8 mouse cellular contexts compared by ENCODE assay signal in the genomic region with DNA sequence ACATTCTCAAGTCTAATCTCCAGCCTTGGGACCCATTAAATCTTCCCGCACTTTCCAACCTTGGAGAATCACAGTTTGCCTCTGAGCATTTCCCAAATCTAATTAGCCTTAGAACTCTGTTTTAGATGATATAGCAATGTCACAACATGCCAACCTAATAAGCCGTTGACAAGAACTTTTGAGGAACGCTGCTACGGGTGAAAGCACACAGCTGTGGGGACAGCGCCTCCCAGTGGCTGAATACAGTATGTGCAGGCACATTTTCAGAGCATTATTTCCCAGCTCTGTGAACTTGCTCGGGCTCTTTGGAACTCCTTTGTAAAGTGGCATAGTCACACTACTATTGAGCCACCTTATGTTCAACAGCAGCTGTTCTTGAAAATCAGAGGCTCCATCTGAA.
DNase-seq lines count a peak whose midpoint lies in the region; ATAC-seq and TF ChIP-seq lines count a peak whose summit lies in the region.

No protein-coding gene starts in this region.

- no peak overlapping the region for H3K27ac ChIP-seq in limb, embryonic 14.5 days (replicated peaks; ENCODE audit: low read depth, low read length)
- H3K27ac ChIP-seq in testis, adult 2 months (ENCODE audit: control insufficient read depth, insufficient read depth, low read depth, low read length): no peak overlapping the region

- H3K27me3 ChIP-seq in limb, embryonic 14.5 days (ENCODE audit: control insufficient read depth, insufficient read depth, low read length): no peaks in the 10 kb centered on the region
- no peaks in the 10 kb centered on the region for H3K27me3 ChIP-seq in testis, adult 2 months (ENCODE audit: control insufficient read depth, insufficient read depth, low read length)

- ATAC-seq in limb, embryonic 14.5 days (ENCODE audit: low FRiP score, low read depth): 0 out of 2 replicates have a peak, but pooled peaks have one; percentile 41

- WGBS in limb, embryonic 14.5 days: 11% methylated on average over 6 of the region's 6 CpGs

- TF ChIP-seq CTCF in testis, adult 2 months (IDR thresholded peaks at IDR 0.05; ENCODE audit: control insufficient read depth, insufficient read depth, insufficient replicate concordance, low read depth, low read length): peak; percentile 97

- H3K9ac ChIP-seq in limb, embryonic 14.5 days (ENCODE audit: low read depth, low read length, severe bottlenecking): no peak overlapping the region

- H3K9me3 ChIP-seq in limb, embryonic 14.5 days (ENCODE audit: control insufficient read depth, low read length): no peaks in the 10 kb centered on the region

- H3K4me1 ChIP-seq in limb, embryonic 14.5 days (ENCODE audit: control insufficient read depth, insufficient read depth, low read length): no peaks in the 10 kb centered on the region
- H3K4me1 ChIP-seq in testis, adult 2 months (ENCODE audit: control insufficient read depth, insufficient read depth, low read length): no peaks in the 10 kb centered on the region

- H3K4me3 ChIP-seq in limb, embryonic 14.5 days (replicated peaks; ENCODE audit: low read length): no peak overlapping the region
- H3K4me3 ChIP-seq in testis, adult 2 months (ENCODE audit: control insufficient read depth, low read depth, low read length): no peak overlapping the region

- no peak for TF ChIP-seq POLR2A in limb, embryonic 14.5 days (IDR thresholded peaks at IDR 0.05; ENCODE audit: borderline replicate concordance, extremely low read depth, insufficient read depth, insufficient read length)
- no peak for TF ChIP-seq POLR2A in testis, adult 2 months (IDR thresholded peaks at IDR 0.05; ENCODE audit: control insufficient read depth, low read depth, low read length)

- peak; percentile 30 for DNase-seq in kidney, adult 9 months
- no peak for DNase-seq in kidney, adult 18-20 months
- peak; percentile 56 for DNase-seq in A20 (ENCODE audit: low read depth, low spot score)
- DNase-seq in CD4-positive helper T cell, adult 2 months (ENCODE audit: low read depth, low spot score): peak; percentile 48
- peak; percentile 21 for DNase-seq in c-Kit-positive CD71-positive TER-119-positive erythroid progenitor cells, embryonic 14.5 days (ENCODE audit: low spot score)
- DNase-seq in limb, embryonic 14.5 days (ENCODE audit: low spot score): peak; percentile 55
- DNase-seq in urinary bladder, adult 2 months (ENCODE audit: low spot score): no peak

- no peaks in the 10 kb centered on the region for H3K36me3 ChIP-seq in limb, embryonic 14.5 days (ENCODE audit: control insufficient read depth, insufficient read depth, low read length)
- no peaks in the 10 kb centered on the region for H3K36me3 ChIP-seq in testis, adult 2 months (ENCODE audit: control insufficient read depth, insufficient read depth, low read length)

- no peak overlapping the region for H3K4me2 ChIP-seq in limb, embryonic 14.5 days (replicated peaks; ENCODE audit: low read depth, low read length, severe bottlenecking)

Comparison
In these comparisons a context has a peak if more than half of its experiments do, and no peak if none do; other contexts are left out.
1. DNase-seq: peak in kidney, adult 9 months (single experiment), A20 (single experiment), CD4-positive helper T cell, adult 2 months (single experiment), c-Kit-positive CD71-positive TER-119-positive erythroid progenitor cells, embryonic 14.5 days (single experiment) and limb, embryonic 14.5 days (single experiment); none in kidney, adult 18-20 months (single experiment) and urinary bladder, adult 2 months (single experiment).